Mouse (Mus musculus): ENCODE measurements around the gene 1700008O03Rik.

The 1700008O03Rik gene

DNA sequence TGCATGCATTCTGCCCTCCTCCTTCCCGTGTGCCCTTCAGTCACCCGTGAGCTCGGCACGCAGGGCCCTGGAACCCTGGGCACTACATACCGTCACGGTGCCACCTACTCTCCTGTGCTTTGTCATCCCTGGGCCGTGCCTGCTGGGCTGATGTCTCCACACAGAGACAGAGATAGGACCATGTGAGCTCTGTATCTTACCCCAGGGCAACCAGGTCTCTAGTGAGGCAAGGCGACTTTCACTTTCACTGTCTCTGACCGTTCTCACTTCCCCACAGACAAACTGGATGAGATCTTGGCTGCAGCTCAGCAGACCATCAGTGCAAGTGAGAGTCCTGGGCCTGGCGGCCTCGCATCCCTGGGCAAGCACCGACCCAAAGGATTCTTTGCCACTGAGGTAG is 41.0 kb downstream of the 1700008O03Rik start:
- peak; percentile 40 for DNase-seq (ENCODE audit: low read depth, low spot score)

DNA sequence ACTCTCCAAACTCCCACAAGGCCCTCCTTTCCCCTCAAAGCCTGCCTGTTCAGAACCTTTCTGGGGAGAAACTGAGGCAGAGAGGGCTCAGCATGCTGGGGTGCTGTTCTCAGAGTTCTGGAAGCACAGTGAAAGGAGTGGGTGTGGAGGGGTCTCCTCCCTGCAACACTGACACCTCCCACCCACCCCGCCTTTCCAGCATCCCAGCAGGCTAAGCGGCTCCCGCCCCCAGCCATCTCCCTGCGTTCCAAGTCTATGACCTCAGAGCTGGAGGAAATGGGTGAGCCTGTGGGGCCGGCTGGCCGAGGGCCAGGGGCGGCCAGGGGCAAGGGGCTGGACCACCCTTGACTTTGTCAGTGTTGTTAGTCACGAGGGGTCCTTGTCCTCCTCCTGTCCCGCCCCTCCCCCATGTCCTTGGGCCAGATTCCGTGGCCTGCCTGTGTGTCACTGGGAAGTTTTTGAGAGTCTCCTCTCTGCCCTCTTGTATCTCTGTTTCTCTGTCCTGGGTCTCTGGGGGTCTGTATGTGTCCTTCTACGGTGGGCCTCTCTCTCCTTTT is 42.1 kb downstream of the 1700008O03Rik start:
- no peak for DNase-seq (ENCODE audit: low read depth, low spot score)

DNA sequence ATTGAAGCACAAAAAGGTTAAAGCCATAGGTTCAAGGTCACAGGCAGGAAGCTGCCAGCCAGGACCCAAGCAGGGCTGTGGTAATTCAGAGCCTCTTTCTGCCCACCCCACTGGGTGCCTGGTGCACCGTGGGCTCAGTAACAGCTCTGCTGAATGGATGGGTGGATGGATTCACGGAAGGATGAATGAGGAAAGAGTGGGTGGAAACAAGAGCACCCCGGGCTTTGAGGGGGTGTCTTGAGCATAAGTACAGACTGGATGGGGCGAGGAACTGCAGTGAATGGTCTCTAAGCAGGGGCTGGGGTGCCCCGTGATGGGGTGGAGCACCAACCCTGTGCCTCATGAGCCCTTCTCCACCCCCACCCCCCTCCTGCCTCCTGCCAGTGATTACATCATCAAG is 43.9 kb downstream of the 1700008O03Rik start:
- DNase-seq (ENCODE audit: low read depth, low spot score) = no peak

DNA sequence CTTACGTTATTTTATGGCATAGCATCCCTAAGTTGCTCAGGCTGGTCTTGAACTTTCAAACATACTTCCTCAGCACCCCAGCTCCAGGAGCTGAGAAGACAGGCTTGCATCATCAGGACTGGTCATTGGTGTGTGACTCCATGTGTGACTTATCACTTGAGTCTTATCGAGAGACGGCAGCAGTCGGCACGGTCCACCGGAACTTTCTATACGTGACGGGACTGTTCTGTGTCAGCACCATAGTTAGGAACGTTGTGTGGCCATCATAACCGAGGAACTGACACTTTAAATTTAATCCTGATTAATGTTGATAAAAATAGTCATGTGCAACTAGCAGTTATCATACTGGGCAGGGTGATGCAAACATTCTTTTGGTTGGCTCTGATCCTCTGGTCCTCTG is 44.5 kb downstream of the 1700008O03Rik start:
- no peak for DNase-seq (ENCODE audit: low read depth, low spot score)

DNA sequence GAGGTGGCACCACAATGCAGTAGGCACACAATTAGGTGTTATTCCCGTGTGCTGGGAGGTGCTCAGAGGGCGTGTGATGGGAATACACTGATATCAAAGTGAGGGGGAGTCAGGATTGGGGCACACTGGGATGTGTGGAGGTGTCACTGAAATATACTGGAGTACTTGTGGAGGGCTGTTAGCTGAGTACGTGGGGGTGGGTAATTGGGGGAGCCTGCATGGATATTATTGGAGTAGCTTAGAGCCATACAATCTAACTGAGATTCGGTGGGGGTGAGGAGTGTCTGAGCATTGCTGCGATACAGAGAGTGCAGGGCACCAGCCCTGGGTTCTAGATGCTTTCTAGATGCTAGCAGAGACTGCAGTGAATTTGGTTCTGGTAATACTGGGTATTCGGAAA is 45.4 kb downstream of the 1700008O03Rik start:
- DNase-seq (ENCODE audit: low read depth, low spot score) = no peak

DNA sequence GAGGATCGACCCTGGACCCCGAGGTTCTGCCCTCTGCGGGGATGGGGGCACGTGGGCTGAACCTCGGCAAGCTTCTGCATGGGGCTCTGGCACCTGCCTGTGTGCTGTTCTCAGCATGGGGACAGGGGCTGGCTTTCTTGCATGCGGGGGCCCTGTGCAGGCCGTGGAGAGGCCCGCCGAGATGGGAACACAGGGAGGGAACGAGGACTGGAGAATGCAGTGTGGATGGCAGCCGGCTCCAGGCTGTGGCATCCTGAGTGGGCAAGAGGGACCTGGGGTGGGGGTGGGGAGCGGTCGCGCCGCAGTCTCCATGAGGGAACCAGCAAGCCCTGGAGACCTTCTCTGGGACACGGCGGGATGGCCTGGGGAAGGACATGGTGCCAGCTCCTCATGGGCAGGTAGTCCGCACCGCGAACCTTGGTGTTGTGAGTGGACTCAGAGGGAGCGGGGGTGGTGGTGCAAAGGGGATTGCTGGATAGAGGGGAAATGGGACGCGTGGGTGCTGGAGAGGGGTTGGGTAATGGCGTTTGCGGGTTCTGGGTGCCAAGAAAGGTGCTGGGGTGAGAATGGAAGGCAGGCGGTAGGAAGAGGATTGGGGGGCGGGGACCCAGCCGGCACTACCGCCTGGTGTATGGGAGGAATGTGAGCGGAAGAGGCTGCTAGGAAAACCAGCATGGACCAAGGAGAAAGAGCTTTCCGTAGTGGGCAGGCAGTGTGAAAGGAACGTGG is 48.3 kb downstream of the 1700008O03Rik start:
- no peak for DNase-seq (ENCODE audit: low read depth, low spot score)

DNA sequence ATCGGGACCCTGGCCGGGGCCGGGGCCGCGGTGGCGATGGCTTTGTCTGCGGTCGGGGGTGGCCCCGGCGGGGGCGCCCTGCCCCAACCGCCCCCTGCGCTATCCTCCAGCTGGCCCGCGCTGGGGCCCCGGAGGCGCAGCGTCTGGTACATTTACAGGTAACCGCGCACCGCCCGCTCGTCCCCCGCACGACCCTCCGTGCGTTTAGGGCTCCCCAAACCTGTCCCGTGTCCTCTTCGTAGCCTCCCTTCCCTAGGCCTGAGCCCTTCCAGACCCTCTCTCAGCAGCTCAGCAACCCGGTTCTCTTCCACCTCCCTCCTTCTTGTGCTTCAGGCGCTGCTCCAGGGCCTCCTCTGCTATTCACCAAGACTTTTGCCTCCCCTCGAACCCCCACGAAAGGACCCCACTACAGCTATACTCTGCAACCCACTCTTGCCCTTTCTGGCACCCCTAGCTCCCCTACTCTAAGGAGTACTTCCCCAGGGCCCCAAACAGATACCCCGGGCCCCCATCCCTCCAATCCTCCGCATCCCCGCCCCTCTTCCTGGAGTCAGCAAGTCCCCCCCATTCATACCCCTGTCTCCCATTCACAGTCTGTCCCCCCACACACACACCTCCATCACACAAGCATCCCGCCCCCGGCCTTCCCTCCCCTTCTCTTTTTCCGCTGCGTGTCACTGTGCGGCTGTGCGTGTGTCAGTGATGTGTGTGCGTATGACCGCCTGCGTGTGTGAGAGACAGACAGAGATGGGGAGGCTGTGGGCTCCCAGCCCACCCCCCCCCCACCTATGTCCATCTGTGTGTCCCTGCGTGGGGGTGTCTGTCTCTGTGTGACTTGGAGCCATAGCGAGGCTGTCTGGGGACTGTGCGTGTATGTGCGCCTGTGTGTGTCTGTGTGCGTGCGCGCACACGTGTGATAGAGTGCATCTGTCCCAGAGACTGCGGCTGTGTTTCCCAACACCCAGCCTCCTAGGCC is 49.3 kb downstream of the 1700008O03Rik start:
- no peak for DNase-seq (ENCODE audit: low read depth, low spot score)

DNA sequence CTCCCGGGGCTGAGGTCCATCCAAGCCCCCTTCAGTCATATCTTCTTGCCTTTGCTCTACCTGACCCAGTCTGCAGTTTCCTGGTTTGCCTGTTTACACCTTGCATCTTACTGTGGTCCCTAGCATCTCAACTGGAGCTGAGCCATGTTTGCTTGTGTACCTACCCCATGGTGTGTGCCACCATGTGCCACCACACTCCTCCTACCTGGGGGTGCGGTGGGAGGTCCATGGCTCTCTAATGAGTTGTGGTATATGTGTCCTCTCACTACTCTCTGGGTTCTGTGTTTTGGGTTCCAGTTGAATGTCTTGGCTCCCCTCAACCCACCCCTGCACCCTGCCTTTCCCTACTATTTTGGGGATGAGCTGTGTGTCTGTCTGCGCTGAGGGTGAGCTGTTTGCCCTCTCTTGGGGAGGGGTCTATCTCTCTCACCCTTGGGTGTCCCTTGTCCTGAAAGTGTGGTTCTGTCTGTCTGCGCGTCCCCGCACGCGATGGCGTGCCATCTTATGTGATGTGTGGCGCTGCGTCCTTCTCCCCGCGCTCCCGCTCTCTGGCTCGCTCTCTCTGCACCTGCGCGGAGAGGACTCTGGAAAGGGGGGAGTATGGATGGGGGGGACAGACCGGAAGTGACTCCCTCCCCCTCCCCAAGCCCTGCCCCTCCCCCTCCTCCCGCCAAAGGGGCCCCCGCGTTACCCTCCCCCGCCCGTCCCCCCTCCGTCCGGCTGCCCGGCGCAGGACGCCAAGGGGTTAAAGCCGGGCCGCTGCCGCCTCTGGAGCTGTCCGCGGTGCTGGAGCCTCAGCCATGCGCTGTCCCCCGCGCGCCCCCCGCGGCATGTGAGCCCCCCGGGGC is 50.4 kb downstream of the 1700008O03Rik start:
- DNase-seq (ENCODE audit: low read depth, low spot score) = no peak

DNA sequence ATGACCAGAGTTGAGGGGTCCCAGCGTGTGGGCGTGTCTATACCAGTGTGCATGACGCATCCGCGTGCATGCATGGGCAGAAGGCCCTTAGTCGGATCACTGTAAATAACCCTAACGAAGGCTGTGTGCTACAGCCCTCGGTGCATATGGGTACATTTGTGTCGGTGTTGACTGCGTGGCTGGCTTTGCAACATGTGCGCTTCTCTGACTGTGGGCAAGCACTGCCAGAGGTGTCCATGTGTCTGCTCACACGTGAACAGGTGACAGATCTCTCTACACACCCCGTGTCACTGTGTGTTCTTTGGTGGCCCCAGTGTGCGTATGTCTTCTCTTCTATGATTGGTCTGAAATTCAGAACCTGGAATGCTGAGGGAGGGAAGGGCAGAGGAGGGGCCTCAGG is 51.5 kb downstream of the 1700008O03Rik start:
- DNase-seq (ENCODE audit: low read depth, low spot score) = no peak

DNA sequence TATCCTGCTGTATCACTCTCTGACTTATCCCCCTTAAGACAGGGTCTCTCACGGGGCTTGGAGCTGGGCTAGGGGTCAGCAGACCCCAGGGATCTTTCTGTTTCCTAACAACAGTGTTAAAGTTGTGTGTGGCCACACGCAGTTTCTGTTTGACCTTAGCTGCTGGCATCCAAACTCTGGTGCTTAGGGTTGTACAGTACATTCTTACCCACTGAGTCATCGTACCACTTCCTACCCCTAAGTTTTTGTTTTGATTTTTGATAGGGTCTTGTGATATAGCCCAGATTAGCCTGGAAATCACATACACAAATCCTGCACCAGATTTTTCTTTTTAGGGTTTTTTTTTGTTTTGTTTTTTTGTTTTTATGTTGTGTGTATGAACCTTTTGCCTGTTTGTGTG is 53.3 kb downstream of the 1700008O03Rik start:
- DNase-seq (ENCODE audit: low read depth, low spot score) = no peak

DNA sequence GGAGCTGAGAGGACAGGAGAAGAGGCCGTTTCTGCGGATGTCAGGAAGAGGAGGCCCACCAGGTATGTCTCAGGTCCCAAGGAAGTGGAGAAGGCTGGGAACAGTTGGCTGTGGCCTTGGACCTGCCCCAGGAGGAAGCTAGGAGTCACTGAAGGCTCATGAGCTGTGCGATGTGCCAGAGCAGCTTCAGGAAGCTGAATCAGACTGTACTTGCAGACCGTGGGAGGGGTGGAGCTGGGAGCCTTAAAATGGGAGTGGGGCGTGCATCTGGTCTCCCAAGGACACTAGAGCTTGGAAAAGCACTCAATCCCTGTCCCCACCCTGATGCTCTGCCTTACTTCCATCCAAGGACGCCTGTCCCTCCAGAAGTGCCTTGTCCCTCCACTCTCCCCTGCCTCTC is 59.0 kb downstream of the 1700008O03Rik start:
- DNase-seq (ENCODE audit: low read depth, low spot score) = no peak

DNA sequence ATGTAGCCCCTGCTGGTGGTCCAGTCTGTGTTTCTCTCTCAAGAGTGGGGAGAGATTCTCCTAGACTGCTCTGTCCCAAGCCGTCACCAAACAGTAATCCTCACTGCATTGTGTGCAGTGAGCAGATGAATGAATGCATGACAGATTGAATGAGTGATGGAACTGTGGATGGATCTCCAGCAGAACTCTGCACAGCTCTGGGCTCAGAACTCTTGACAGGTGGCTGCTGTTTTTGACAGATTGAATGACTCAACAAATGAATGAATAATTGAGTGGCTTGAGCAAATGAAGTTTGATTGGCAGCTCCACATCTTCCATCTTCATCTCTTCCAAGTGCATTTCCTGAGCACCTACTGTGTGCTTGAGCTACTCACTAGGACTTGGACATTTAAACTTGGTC is 63.3 kb downstream of the 1700008O03Rik start:
- no peak for DNase-seq (ENCODE audit: low read depth, low spot score)

DNA sequence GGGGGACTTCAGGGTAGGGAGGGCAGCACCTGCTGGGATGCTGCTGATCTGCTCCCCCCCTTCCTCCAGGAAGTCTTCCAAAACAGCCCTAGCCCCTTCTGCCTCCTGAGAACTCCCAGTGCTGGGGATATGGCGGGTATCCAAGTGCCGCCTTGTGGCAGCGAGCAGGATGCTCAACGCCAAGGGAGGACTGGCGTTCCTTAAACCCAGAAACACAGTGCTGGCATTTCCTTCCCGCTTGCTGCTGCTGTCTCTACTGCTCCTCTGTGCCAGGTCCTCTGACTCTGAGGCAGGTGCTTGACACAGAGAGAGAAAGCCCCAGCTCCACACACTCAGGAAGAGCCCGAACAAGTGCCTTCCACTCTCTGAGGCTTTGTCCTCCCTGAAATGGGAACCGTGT is 64.7 kb downstream of the 1700008O03Rik start:
- no peak for DNase-seq (ENCODE audit: low read depth, low spot score)

DNA sequence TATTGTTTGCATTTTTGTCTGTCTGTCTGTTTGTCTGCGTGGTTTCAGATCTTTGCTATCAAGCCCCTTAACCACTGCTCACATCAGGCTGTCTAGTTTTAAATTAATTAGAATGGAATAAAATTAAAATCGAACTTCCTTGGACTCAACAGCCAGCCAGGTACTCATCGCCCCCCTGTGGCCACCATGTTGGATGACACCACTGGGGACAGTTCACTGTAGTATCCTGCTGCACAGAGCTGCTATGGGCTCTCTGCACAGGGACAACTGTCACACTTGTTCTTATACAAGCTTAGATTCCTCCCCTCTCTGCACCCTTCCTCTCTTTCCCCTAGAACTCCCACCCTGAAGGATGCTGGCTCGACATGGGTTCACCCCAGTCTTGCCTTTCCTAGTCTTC is 67.7 kb downstream of the 1700008O03Rik start:
- peak; percentile 61 for DNase-seq (ENCODE audit: low read depth, low spot score)

DNA sequence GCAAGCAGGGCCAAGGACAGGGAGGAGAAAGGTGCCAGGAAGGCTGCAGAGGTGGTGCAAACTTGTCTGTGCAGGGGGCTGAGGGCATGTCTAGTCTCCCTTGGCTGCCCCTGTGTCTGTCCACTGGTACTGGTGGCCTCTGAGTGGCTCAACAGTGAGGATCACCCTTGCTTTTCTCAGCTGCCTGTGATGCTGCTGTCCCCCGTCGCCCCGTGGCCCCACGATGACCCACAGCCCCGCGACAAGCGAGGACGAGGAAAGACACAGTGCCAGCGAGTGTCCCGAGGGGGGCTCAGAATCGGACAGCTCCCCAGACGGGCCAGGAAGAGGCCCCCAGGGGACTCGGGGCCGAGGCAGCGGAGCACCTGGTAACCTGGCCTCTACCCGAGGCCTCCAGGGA is 73.1 kb downstream of the 1700008O03Rik start:
- no peak for DNase-seq (ENCODE audit: low read depth, low spot score)

DNA sequence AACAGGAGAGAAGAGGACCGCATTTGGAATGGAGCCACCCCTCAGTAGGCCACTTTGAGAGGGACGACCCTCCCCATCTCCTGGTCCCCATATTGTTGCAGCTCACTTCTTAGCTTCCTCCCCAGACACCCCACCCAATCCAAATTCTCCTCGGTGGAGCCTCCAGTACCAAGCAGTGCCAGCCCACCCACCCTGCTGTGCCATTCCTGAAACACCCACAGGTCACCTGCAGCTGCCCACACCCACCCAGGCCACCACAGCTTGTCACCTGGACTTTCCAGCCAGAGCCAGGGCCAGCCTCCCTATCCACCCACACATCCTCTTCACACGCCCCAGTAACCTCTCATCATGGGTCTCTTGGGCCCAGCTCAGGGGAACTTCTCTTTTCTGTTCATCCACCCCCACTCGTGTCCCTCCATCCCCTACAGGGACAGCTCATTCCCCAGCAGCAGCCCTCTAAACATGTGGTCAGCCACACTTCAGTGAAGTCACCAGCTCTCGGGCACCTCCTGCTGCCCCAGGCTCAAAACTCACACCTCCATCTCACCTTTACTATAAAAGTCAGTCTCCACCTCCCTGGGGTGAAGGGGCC is 73.8 kb downstream of the 1700008O03Rik start:
- peak; percentile 10 for DNase-seq (ENCODE audit: low read depth, low spot score)

DNA sequence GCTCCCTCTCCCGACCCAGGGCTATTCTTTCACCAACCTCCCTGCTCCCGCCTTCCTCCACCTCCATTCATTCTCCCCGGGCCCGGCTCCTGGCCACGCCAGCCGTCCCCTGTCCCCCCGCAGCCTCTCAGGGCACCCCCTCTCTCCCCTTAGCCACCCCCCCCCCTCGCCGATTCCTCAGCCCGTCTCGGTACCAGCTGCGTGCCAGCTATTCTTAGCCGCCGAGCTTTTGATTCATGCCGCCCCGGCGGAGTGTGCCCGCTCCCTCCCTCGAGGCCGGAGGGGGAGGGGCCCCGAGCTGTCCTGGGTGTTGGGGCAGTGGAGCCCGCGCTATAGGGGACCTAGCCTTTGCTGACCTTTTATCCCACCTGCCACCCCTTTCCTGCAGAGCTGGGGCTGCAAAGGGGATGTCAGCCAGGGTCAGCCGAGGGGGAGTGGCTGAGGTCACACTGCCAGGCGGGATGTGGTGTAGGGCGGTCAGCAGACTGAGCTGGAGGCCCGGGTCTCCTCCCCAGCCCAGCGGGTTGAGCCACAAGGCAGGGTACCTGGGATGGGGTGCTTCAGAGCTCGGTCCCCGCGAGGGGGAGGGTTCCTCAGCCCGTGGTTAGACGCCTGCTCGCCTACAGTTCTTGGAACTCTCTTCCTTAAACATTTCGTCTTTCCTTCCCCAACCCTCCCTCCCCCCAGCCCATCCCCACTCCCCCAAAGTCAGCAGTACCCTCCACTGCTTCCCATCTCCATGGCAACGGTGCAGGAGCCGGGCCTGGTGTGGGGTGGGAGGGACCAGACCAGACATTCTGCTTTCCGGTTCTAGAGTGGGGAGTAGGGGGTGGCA is 74.5 kb downstream of the 1700008O03Rik start:
- DNase-seq (ENCODE audit: low read depth, low spot score) = peak; percentile 29

DNA sequence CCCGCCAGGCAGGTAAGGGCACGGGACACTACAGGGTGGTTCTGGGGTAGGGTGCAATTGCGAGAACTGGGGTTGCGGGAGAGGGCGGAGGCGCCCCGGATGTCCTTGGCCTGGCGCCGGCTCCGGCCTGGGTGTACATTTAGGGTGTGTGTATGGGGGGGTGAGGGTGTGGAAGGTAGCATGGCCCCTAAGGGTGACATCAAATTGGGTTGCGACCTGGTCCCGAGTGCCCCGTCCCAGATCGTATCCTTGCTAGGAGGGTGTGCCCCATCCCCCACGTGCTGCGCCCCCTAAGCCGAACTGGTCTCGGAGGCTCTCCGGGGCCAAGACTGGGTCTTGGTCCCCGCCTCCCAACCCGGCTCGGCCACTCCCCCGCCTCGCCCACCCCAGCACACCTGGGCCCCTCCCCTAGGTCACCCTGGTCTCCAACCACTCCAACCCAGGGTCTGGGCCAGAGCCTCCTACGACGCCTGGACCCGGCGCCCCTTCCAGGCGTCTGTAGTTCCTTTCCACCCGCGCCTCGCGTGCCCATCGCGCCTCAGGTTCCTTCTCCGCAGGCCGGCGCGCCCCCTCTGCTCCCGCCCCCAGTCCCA is 75.2 kb downstream of the 1700008O03Rik start:
- peak; percentile 31 for DNase-seq (ENCODE audit: low read depth, low spot score)
